Mouse (Mus musculus): ENCODE measurements around the gene Isg15.

DNA sequence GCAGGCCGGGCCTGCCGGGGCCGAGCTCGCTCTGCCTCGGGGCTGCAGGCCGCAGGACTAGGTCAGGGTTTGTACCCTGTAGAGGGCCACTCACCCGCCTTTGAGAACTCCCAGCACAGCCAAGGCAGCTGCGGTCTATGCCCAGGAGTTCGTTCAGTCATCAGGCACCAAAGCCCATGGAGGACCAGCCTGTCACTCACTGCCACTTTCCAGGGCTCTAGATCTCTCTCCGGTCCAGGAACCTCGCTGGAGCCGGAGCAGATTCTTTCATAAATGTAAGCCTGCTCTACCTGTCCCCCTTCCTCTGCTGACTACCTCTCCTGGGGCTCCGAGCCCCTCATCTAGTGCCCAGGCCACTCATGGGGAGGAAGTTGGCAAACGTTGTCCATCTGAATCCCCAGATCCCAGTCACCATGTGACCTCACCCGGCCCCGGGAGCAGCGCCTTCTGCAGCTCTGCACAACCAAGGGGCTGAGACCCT is 33.4 kb upstream of the Isg15 start:
- no peak for TF ChIP-seq TAL1 (IDR thresholded peaks at IDR 0.05; ENCODE audit: low read length)
- no peak for TF ChIP-seq GATA1 (IDR thresholded peaks at IDR 0.05; ENCODE audit: low read length)

Measured in erythroblast, embryonic 14.5 days (primary cell).